Mouse (Mus musculus) ES-Bruce4 (cell line): ENCODE measurements around the gene Foxf1. TPM values are rescaled to one million over a fixed set of nuclear protein-coding genes. Genes with fewer than 3 reads are reported as not detected.

Experiments used
- H3K27ac ChIP-seq: 2 replicates; pipeline ENCODE4 v1.5.1; 2012; ENCODE audit warnings: low read length, inconsistent platforms; ENCODE audit not compliant: insufficient read depth
- H3K27me3 ChIP-seq: 2 replicates; pipeline ENCODE4 v1.6.1; 2012; ENCODE audit warnings: mild to moderate bottlenecking, low read length, inconsistent platforms; ENCODE audit not compliant: control insufficient read depth, poor library complexity, insufficient read depth, severe bottlenecking
- H3K36me3 ChIP-seq: 2 replicates; pipeline ENCODE4 v1.6.1; 2012; ENCODE audit warnings: inconsistent platforms, mild to moderate bottlenecking, low read length, moderate library complexity; ENCODE audit not compliant: control insufficient read depth, poor library complexity, insufficient read depth, severe bottlenecking
- H3K4me1 ChIP-seq: one replicate; pipeline ENCODE4 v1.8.1; 2011; ENCODE audit warnings: low read length; ENCODE audit not compliant: control insufficient read depth, insufficient read depth
- H3K4me3 ChIP-seq: 2 replicates; pipeline ENCODE4 v1.5.1; 2011; ENCODE audit warnings: low read depth, mild to moderate bottlenecking, low read length
- H3K9ac ChIP-seq: 2 replicates; pipeline ENCODE4 v1.6.1; 2012; ENCODE audit warnings: low read depth, mild to moderate bottlenecking, inconsistent platforms; ENCODE audit not compliant: poor library complexity, severe bottlenecking
- H3K9me3 ChIP-seq: replicated peaks from 2 replicates; pipeline ENCODE4 v1.6.1; 2012; ENCODE audit warnings: mild to moderate bottlenecking, low read length, inconsistent platforms; ENCODE audit not compliant: control insufficient read depth, poor library complexity, insufficient read depth, severe bottlenecking
- CTCF ChIP-seq: IDR thresholded peaks from one replicate; pipeline ENCODE4 v1.8.1; 2011; ENCODE audit warnings: low read depth, low read length
- EP300 ChIP-seq: IDR thresholded peaks from 2 replicates; pipeline ENCODE4 v1.6.1; 2011; ENCODE audit warnings: low read depth, low read length; ENCODE audit not compliant: insufficient read depth
- POLR2A ChIP-seq: IDR thresholded peaks from one replicate; pipeline ENCODE4 v1.8.1; 2011; ENCODE audit warnings: low read length; ENCODE audit not compliant: insufficient read depth
- polyA plus RNA-seq: library from polyadenylated mRNA; stranded (reverse); fragments of >200 nt; gene quantifications from 2 replicates; pipeline ENCODE4 v1.2.4, GENCODE M21; 2011; ENCODE audit warnings: low read depth; ENCODE audit not compliant: missing spikeins, insufficient read depth, insufficient read length

Foxf1 gene
- polyA plus RNA-seq, 1 experiment: 0.33 TPM

DNA sequence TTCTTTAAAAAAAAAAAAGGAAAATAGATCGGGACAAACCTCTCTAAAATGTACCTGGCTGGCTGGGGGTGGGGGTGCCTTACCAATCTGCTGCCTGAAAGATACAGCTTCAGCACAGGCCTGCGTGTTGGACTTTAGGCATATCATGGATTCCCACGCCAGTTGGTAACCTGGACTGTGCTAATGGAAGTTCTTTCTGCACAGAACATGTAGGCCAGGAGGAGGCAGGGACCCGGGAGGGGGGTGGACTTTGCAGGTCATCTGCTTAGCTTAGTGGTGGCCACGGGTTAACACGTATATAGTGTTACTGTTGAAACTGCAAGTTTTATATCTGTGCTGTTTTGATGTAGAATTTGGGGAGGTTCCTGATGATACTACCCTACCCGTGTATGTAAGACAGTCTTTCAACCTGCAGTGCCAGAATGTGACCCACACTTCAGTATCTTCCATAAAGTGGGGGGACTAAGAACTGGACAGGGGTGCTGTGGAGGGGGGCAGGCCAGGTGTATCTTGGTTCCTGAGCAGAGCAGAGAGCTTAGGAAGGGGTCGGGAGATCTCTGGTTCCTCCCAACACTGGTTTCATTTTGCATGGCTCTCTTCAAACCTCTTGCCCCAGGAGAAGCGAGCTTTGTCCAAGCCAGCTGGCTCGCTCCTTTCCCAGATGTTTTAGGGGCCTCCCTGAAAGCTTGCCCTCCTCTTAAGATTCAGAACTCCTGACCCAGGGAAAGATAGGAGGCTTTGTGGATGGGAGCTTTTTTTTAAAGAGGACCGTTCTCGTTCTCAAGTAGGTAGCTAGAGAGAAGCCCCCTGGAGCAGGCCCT, 35.7 kb downstream of the Foxf1 start:
- Histone ChIP-seq H3K27ac (no peak overlapping the region), H3K4me3 (no peak overlapping the region), H3K27me3 (peaks cover 53% of the 10 kb centered on the region), H3K9me3 (peaks cover 6% of the 10 kb centered on the region; the same call in 1 of the 2 replicates), H3K4me1 (peaks cover 2% of the 10 kb centered on the region), H3K9ac (no peak overlapping the region), H3K36me3 (no peaks in the 10 kb centered on the region)
- no peak for TF ChIP-seq EP300
- TF ChIP-seq CTCF: no peak
- no peak for TF ChIP-seq POLR2A

DNA sequence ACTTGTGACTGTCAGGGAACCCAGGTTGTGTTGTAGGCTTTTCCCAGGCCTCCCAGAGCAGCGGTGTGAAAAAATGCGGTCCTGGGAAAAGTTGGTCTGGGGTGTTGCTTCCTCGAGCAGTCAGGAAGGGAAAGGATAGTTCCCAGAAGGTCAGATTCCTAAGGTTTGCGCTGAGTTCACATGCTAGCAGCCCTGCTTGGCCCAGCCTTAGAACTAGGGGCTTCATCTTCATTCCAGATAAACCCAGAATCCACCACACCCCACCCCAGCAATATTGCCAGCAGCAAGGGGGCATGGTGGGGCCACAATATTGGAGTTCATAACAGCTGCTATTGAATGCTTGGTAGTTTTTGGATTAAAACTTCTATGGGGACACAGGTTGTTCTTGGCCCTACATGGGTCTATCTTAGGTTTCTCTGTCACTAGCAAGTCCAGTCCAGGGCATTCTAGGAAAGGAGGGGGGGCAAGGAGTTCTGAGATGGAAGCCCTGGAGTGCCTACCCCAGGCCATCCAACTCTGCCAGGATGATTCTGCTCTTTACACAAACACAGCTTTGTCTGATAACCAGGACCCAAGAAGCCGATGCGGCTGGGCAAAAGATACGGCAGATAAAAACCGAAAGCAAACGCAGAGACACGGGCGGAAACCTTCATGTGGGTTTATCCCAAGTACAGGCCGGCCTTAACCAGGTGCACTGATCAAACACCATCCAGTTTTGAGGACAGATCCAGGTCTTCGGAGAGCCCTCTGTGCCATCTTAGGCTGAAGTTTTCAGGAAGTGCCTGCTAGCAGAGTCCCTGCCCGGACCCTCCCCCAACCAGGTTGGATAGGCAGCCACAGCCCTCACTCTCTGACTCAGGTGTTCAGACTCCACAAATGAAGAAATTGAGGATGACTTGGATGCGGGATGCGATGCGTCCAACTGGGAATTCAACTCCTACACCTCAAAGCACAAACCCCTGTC, 36.6 kb downstream of the Foxf1 start:
- H3K9me3 ChIP-seq: peaks cover 6% of the 10 kb centered on the region; the same call in 1 of the 2 replicates
- no peak overlapping the region for H3K9ac ChIP-seq
- no peak overlapping the region for H3K27ac ChIP-seq
- TF ChIP-seq EP300: no peak
- TF ChIP-seq CTCF: no peak
- TF ChIP-seq POLR2A: no peak
- peaks cover 46% of the 10 kb centered on the region for H3K27me3 ChIP-seq
- H3K36me3 ChIP-seq: no peaks in the 10 kb centered on the region
- no peak overlapping the region for H3K4me3 ChIP-seq
- peaks cover 2% of the 10 kb centered on the region for H3K4me1 ChIP-seq

DNA sequence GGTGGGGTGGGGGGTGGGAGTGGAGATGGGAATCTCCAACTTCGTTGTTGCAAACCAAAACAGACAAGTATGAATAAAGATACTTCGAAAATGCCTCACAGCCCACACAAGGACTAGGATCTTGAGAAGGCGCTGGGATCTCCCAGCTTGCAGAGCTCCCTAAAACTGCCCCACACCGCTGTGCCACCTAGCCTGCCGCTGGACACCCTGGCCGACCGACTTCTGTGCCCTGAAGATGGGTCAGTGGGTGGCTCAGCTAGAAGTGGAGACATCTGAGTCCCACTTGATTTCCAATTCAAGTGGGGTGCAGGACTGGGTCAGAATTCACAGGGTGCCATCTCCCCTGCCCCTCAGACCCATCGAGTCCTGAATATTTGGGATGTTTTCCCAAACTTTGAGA, 37.5 kb downstream of the Foxf1 start:
- no peak for TF ChIP-seq EP300
- no peak for TF ChIP-seq POLR2A
- no peak for TF ChIP-seq CTCF
- Histone ChIP-seq H3K36me3 (no peaks in the 10 kb centered on the region), H3K27ac (no peak overlapping the region), H3K27me3 (peaks cover 44% of the 10 kb centered on the region), H3K9ac (no peak overlapping the region), H3K4me1 (peaks cover 2% of the 10 kb centered on the region), H3K9me3 (peaks cover 6% of the 10 kb centered on the region; the same call in 1 of the 2 replicates), H3K4me3 (no peak overlapping the region)

- no peak for TF ChIP-seq POLR2A
- TF ChIP-seq CTCF: no peak
- H3K27ac ChIP-seq: no peak overlapping the region
- H3K27me3 ChIP-seq: peaks cover 45% of the 10 kb centered on the region
- H3K9ac ChIP-seq: no peak overlapping the region
- H3K9me3 ChIP-seq: peaks cover 6% of the 10 kb centered on the region; the same call in 1 of the 2 replicates
- peaks cover 2% of the 10 kb centered on the region for H3K4me1 ChIP-seq
- no peak overlapping the region for H3K4me3 ChIP-seq
- H3K36me3 ChIP-seq: no peaks in the 10 kb centered on the region
Observed at GRCm38 (mm10) chr8:121122368-121122767, 38.2 kb downstream of the Foxf1 start.

DNA sequence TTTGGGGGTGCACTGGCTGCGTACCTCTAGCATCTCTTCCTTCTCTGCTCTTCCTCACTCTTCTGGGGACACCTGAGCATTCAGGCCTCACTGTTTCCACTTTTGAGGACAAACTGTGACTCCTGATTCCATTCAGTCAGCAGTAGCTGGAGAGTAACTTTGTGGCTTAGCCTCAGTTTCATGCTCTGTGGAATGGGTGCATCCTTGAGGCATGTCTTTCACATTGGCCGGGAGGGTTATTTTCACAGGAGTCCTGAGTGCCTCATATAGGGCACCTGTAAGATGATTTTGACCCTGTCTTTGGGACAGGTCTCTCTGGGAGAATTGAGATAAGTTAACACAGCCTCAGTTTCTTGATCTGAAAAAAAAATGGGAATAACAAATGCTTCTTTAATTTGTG, 38.9 kb downstream of the Foxf1 start:
- Histone ChIP-seq H3K27me3 (peaks cover 45% of the 10 kb centered on the region), H3K27ac (no peak overlapping the region), H3K36me3 (no peaks in the 10 kb centered on the region), H3K9ac (no peak overlapping the region), H3K4me3 (no peak overlapping the region), H3K9me3 (peaks cover 6% of the 10 kb centered on the region; the same call in 1 of the 2 replicates), H3K4me1 (peaks cover 2% of the 10 kb centered on the region)
- TF ChIP-seq EP300: no peak
- no peak for TF ChIP-seq CTCF
- no peak for TF ChIP-seq POLR2A
